Mouse (Mus musculus): ENCODE results near the gene 3100002H09Rik.

3100002H09Rik gene

DNA sequence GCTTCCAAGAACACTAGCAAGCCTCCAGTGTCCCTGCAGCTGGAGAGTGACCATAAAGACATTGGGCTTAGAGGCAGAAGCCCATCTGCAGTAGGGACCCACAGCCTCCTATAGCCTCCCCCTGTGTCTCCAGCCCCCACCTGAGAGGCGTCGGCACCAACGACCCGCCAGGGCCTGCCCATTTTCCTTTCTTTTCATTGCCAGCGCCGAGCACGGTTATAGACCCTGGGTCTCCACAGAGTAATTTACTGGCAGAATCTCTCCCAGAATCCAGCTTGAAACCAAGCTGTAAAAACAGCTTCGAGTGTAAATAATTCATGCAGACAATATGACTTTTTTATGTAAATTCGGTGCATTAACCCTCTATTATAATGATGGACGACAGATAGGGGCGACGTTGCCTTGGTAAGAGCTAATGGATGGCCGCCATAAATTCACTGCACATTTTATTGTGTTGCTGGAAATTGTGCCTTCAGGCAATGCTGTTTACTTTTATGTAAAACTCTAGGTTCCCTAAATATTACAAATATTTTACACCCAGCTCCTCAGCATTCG, 4.9 kb upstream of the 3100002H09Rik start:
- in situ Hi-C loops (cut with MboI): no loop called here

DNA sequence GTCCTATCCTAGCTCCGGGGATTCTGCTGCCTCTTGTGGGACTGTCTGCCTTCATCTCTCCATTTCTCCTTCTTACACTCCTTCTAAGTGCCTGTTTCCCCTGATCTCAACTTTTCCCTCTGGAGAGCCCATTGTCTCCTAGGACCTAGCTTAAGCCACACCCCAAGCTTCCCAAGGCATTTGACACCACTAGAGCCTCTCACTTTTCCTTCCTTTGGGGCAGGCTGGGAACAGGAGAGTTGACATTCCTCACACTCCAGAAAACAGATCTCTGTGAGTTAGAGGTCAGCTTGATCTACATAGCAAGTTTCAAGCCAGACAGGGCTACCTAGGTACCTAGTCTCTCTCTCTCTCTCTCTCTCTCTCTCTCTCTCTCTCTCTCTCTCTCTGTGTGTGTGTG, 3.6 kb upstream of the 3100002H09Rik start:
- in situ Hi-C loops (cut with MboI): no loop called here

DNA sequence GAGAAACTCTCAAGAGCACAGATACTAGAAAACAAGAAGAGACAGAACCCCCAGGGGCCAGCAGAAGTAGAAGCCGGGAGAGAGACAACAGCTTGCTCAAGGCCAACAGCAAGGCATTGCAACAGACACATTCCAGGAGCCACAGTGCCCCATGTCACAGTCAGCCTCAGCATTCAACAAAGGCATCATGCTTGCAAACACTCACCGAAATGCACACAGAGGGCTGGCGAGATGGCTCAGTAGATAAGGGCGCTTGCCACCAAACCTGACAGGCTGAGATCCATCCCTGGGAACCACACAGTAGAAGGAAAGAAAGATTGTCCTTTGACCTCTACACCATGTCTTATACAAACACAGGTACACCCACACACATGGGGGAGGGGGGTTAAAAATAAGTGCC, 1.2 kb upstream of the 3100002H09Rik start:
- in situ Hi-C loops (cut with MboI): no loop called here

DNA sequence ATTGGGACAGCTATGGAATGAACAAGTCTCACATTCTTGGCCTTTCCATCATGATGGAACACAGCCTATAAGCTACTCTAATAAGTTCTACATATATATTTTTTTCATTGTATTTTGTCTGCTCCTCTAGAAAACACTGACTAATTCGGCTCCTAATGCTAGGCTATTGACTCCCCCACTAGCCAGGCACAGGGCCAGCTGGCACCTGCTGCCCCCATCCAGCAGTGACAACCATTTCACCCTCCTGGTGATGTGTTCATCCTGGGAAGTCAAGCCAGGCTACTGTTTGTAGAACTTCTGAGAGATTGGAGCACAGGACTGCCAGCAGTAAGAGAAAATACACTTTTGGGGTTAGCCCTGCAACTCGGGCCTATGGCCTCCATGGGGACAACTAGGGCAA, 537 bp downstream of the 3100002H09Rik start:
- in situ Hi-C loops (cut with MboI): no loop called here

DNA sequence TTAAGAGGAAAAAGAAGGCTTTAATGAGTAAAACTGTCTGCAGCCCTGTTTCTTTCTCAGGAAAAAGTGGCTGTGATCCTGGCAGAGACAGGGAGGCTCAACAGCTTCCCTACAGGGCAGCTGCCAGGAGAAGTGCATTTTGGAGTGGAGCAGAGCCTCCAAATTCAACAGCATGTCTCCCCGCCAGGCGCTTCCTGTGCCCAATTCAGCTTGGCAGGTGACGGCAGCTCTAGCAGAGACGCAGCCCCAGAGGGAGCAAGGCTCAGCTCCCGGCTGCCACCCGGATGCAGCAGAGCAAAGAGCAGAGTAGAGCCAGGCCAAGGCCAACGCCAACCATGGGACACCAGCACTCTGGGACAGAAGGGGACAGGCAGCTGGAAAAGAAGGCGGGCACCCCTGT, 3.4 kb downstream of the 3100002H09Rik start:
- in situ Hi-C loops (cut with MboI): no loop called here

DNA sequence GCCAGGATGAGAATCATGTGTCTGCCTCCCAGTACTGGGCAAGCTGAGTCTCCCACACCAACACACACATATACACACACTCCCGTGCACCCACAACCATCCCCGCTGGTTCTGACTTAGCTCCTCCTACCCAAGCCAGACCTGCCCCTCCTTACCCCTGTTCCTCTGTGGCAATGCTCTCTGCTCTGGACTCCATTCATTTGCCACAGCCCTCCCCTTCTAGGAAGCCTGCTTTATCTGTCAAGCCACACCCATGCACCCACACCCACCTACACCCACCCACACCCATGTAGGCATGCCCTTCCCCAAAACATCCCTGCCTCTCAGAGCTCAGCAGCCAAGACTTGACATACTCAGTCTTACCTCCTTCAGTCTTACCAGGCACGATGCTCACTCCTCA, 4.4 kb downstream of the 3100002H09Rik start:
- in situ Hi-C loops (cut with MboI): no loop called here

DNA sequence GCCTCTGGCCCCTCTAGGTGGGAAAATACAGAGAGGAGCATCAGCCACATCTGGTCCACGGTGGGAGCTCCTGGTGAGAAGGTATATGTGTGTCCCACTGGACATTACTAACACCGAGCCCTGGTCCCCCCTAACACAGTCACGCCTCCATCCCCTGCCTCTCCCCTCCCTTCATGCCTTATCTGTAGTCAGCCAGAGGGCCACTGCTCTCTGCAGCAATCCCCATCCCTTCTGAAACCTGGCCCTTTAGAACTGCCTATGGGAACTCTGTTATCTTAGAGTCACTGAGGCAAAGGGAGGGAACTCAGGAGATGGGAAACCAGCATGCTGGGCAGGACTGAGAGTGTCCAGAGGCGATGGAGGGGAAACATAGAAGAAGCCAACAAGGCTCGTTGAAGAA, 5.3 kb downstream of the 3100002H09Rik start:
- in situ Hi-C loops (cut with MboI): no loop called here

DNA sequence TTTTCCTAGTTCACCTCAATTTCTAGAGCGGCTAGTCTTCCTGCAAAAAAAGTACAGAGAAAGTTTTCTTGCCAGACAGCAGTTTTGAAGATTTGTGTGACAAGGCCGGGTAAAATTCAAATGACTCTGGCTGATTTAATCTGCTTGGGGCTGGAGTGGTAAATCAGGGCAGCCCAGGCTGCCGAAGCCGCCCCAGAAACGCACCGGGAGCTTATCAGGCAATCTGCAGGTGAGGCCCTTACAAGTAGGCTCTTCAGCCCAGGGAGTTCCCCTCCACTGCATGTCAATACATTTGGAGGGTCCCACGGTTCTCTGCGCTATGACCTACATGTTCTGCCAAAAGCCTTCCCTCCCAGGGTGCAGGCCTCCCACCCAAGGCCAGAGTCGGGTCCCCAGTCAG, 6.9 kb downstream of the 3100002H09Rik start:
- in situ Hi-C loops (cut with MboI): no loop called here

DNA sequence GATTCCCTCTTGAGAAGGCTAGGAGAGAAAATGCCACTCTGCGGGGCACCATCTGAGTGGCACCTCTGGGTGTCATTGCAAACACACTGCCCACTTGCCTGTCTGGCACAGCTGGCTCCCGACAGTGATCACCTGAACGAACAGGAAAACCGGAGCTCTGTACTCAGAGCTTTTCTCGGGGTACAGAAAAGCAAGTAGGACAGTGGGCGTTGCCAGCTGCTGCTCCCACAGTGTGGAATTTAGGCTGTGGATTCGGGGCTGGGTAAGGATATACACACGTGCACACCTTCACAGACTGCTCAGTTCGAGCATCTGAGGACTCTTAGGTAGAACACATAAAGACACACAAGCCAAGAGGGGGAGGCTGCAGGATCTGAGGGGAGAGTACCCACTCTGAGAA, 14.7 kb downstream of the 3100002H09Rik start:
- in situ Hi-C loops (cut with MboI): no loop called here

DNA sequence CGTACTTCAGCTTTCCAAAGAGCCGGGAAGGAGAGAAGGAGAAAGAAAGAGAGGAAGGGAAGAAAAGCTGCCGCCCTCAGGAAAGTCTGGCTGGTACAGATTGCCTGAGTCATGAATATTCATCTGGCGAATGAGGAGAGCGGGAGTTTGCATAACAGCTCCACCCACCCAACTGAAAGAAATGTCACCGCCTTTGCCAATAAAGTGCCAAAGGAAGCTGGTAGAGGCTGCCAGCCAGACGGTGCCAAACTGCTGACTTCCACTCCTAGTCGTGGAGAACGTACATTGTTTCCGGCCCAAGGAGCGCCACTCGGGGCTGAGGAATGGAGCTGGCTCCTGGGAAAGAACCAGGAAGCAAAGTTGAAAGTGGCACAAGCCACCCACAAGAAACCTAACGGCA, 15.7 kb downstream of the 3100002H09Rik start:
- in situ Hi-C loops (cut with MboI): no loop called here

DNA sequence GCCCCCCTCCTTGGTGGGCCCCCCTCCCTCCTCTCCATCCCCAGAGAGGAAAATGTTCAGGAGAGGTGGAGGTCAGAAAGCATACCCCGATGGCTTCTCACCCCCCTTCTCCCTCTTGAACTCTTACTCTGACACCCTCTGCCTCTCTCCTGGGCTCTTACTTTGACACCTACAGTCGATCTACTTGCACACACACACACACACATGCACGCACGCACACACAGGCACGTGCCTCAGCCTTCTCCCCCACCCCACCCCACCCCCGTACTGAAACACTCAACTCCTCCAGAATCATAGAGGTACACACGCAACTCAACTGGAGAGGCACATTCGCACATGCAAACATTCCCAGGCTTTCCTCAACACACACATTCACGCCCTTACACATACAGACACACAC, 16.9 kb downstream of the 3100002H09Rik start:
- in situ Hi-C loops (cut with MboI): no loop called here

DNA sequence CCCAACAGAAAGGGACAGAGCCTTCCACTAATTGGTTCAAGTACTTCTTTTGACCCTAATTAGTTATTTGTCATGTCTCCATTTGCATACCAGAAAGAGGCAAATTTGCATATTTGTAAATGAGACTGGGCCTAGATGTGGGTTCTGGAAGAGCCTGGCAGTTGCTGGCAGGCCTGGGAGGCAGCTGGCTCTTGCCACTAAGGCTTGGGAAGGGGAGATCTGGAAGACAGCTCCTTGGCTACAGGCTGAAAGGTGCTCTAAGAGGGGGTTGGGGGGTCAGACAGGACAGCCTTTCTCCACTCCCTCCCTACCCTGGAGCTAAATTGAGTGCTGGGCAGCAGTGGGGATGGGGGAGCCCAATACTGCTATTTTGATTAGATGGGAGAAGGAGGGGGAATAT, 17.4 kb downstream of the 3100002H09Rik start:
- in situ Hi-C loops (cut with MboI): no loop called here

DNA sequence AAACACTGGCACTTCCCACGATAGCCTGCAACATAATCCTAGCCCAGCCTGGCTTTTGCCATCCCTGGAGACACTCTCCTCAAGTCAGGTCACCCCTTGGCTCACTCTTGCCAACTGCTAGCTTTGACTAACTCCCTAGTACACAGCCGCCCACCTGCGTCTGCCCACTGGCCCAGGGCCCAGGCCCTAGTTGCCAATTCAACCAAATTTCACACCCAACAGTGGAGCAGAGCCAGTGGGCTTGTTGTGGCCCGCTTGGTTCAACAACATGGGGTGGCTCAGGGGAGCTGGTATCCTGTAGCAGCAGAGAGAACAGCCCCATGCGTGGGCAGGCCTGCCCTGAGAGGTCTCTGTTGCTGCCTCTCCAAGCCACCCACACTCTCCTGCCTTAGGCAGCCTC, 18.4 kb downstream of the 3100002H09Rik start:
- in situ Hi-C loops (cut with MboI): no loop called here

DNA sequence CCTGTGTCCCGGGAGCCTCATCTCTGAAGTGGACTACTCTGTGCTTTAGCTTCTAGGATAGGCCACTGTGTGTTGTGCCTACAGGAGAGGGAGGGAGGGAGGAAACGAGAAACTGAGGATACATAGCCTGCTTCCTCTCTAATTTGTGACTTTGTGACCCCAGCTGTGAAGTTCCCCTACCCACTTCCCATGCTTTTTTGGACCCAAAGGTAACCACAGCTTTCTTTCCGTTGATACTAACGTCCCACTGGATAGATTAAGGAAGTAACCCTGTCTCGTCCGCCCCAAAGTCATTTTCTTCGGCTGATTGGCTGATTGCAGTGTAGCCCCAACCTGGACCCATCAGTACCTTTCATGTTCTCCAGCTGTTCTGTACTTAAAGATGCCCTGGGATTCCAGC, 29.9 kb downstream of the 3100002H09Rik start:
- in situ Hi-C loops (cut with MboI): no loop called here

DNA sequence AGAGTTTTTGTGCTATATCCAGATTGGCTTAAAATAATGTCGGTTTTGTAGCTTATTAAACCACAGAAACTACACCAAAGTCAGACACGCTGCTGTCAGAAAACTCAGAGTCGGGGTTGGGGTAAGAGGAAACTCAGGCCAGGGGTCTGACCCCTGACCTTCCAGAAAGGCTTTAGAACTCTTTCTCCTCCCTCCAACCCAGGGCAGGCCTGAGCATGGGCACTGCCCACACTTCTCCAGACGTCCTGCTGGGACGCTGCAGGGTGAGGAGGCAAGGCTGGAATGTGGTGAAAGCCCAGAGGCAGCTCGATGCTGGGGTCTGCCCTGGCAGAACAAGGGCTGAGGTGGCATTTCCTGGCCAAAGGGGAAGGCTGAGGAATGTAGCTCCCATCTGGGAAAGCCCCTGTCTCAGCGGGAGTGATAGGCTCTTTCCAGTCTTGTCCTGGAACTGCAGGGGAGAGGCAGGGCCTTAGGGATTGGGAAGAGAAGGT, 34.6 kb downstream of the 3100002H09Rik start:
- in situ Hi-C loops (cut with MboI): no loop called here

DNA sequence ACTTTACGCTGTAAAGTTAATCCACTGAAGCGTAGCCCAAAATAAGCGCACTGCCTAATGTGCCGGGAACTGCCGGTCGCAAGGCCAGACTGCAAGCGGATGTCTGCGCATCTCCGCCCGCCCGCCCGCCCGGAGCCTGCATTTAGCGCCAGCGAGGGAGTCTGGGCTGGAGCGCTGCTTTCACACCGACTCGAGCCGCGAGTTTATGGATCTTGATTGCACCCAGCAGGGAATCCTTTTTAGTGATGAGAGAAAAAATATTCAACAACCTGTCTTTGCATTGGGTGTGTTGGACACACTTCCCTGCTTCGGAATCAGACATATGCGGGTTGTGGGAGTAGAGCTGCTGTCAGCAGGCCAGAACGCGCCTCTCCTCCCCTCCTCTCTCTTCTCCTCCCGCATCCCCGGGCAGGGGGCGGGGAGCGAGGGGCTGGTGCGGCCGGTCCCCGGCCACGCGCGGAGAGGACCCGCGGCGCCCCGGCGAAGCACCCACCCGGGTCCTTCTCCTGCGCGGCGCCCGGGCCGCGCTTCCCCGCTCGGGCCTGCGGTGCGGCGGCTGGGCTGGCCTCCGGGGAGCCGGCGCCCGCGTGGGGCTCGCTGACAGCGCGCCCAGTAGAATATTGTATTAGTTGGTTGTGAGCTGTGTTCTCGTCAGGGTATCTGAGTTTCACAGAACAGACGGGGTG, 35.2 kb downstream of the 3100002H09Rik start:
- in situ Hi-C loops (cut with MboI): no loop called here

DNA sequence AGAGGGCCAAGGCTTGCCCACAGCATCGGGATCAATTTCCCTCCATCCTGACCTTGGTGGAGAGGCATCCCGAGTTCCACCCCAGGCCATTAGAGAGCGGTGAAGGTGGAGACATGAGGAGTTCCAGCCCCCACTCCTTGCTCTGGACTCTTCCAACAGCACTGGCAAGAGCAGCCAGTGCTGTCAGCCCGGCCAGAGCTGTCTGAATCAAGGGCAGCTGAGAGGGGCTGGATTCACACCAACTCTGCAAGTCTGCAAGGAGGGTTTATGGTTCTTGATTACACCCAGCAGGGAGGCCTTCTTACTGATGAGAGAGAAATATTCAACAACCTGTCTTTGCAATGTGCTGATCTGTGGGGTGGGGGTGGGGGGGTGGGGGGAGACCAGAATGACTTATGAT, 37.0 kb downstream of the 3100002H09Rik start:
- in situ Hi-C loops (cut with MboI): no loop called here

DNA sequence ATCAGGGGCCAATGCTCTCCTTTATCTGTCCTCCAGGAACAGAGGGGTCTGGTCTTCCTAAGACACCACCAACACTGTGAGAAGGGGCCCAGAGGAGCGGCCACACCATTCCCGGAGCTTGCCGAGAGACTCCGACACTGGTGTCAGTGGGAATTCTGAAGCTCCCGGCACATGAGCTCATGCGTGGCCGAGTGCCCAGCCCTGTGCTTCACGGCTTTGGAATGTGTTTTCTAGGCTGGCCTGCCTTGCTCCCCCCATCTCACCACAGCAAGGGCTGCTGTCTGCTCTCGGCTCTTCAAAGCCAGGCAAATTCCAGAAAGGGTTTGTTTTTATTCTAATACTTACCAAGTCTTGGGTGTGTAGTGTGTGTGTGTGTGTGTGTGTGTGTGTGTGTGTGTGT, 39.6 kb downstream of the 3100002H09Rik start:
- in situ Hi-C loops (cut with MboI): no loop called here

DNA sequence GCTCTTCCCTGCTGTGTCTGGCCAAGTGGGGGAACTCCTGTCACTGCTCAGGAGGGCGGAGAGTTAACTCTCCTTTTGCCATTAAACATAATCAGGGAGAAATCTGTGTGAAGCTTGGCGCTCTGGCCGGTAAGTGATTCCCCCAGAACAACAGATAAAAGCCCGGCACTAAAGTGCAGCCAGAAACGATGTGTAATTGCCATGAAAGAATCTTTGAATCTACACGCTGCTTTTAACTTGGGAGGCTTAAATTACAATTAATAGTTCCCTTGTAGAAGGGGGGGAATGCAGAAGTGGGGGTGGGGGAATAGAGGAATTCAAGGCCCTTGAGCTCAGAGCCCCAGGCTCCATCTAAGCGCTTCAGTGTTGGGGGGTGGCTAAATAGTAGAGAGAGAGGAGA, 40.9 kb downstream of the 3100002H09Rik start:
- in situ Hi-C loops (cut with MboI): no loop called here

DNA sequence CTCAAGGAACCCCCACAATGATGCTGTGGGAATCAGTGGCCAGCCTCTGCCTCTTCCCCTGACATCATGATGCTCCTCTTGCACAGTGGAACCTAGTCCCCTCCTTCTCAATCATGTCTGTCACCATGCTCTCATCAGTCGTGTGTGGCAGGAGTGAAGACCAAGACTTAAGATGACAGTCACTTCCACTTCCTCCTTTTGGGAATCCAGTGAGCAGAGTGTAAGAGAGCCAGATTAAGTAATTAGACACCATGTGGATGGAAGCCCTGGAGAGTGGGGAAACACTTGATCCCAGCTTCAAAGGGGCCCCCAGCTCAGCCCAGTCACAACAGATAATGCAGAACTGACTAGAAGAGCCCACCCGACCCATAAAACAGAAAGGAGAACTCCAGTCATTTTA, 47.2 kb downstream of the 3100002H09Rik start:
- in situ Hi-C loops (cut with MboI): no loop called here

DNA sequence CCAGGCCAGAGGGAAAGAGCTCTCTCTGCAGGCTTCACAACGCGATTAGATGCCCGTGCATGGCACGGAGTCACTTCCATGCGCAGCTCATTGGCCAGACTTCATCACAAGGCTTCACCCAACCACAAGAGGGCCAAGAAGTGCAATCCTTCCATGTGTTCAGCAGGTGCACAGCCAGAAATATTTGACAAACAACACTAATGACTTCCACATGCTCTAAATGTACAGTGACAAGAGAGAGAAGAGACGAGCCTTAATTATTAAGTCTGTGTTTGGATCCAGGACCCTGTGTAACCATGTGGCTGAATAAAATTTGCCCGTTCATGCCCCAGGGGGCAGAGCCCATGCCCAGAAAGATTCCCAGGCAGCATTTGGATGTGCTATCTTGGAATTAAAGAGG, 47.9 kb downstream of the 3100002H09Rik start:
- in situ Hi-C loops (cut with MboI): no loop called here

All from mature B cell (primary cell).